Mouse (Mus musculus) E14TG2a.4 (cell line): ENCODE results near the gene Slc11a1.

Experiments used
- CTCF ChIP-seq: conservative IDR thresholded peaks from 2 replicates; pipeline ENCODE4 v1.5.1; 2014; ENCODE audit warnings: low read length
- NANOG ChIP-seq: IDR thresholded peaks from 2 replicates; pipeline ENCODE4 v1.6.1; 2014; ENCODE audit warnings: borderline replicate concordance, low read length, mixed read lengths

DNA sequence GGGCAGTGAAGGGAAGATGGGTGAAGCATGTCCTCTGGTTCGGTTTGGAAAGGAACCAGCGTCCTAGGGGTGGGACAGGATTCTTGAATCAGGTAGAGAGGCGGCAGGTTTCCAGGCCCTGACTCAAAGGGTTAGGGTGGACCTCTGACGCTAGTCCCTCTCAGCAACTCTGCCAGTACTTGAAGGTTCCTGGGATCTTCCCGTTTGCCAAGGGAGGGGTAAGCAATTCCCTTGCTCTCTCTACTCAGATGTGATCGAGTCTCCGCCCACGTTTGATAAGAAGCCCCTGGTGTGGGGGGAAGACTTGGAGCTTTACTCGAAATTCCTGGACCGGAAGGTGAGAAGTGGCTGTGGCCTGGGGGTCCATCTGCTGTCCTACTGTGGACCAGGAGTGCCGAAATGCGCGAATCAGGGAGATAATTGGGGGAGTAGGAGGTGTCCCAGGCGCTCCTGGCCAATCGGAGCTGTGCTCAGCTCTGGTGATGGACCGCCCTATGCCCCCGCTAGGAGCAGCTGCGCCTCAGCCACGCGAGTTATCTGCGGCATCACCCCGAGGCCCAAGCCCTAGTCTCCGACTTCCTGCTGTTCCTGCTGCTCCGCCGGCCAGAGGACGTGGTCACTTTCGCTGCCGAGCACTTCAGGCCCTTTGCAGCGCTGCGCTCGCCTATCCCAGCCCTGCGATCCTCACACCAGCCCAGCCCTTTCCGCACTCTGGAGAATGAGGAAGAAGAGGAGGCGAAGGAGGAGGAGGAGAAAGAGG lies 6.9 kb upstream of the Slc11a1 start:
- no peak for TF ChIP-seq CTCF
- TF ChIP-seq NANOG: no peak
